Mouse (Mus musculus) B cell, adult 62 days (primary cell): ENCODE measurements around the gene Ttll3. TPM values are rescaled to one million over a fixed set of nuclear protein-coding genes. Genes with fewer than 3 reads are reported as not detected.

Experiments used
- total RNA-seq: library from RNA; stranded (reverse); gene quantifications from 4 replicates; pipeline ENCODE4 v1.2.4, GENCODE M21; 2023

Ttll3 gene
- 32.4 to 41.0 TPM (median 37.4 TPM) in 4 replicates for total RNA-seq

DNA sequence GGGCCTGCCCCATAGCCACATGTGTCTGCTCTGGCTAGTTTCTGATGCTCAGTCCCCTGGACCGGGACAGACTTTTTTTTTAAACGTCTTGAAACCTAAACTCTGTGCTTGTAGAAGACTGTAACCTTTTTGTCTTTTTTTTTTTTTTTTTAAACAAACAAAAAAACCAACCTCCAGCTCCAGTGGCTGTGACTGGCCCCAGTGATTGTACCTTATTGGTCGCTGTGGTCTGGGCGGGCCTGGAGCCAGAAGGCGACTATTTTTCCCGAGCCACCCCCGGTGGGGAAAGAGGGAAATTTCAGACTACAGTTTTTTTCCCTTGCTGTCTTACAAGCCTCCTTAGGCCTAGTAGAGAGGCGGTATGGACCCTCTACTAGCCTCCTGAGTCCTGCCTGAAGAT is at the start of gene Ttll3:
TSS of gene Ttll3 (plus strand) at position 301 of the 400 bp plus-strand sequence.

DNA sequence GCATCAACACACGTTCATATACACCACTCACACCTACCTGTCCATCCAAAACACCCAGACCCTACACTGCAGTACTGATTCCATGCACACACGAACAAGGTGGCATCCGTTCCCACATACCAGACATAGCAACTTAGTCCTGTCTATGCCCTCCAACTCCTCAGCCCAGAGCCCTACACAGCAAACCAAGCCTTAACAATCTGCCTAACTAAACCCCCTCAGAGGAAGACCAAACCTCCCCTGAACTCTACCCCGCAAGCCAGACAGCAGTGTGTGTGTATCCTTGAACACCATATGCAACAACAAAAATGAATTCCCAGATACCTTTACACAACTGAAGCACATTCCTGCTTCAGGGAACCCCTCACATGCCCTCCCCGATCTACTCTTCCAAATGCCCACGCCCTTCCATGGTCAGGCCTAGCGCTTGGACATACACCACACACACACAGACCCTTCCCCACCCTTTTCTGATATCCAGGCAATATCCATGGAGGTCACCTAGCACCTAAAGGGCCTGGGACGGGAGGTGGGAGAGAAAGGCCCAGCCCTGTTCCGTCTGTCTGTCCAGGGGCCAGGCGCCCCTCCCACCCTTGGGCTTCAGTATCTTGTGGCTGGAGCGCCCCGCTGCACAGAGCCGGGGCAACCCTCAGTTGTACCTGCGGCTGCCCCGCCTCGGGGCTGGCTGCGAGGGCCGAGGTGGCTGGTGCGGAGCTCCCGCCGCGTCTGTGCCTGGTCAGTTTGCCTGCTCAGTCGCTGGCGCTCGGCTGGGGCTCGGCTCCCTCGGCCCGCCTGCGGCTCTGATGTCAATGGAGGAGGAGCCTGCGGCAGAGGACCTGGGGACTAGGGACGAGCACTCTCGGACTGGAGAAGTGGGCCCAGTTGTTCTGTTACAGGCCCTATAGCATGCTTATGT is 45.6 kb upstream of the Ttll3 start, which contains the start of gene Camk1:
TSS of gene Camk1 (minus strand) at position 808 of the 916 bp plus-strand sequence.

DNA sequence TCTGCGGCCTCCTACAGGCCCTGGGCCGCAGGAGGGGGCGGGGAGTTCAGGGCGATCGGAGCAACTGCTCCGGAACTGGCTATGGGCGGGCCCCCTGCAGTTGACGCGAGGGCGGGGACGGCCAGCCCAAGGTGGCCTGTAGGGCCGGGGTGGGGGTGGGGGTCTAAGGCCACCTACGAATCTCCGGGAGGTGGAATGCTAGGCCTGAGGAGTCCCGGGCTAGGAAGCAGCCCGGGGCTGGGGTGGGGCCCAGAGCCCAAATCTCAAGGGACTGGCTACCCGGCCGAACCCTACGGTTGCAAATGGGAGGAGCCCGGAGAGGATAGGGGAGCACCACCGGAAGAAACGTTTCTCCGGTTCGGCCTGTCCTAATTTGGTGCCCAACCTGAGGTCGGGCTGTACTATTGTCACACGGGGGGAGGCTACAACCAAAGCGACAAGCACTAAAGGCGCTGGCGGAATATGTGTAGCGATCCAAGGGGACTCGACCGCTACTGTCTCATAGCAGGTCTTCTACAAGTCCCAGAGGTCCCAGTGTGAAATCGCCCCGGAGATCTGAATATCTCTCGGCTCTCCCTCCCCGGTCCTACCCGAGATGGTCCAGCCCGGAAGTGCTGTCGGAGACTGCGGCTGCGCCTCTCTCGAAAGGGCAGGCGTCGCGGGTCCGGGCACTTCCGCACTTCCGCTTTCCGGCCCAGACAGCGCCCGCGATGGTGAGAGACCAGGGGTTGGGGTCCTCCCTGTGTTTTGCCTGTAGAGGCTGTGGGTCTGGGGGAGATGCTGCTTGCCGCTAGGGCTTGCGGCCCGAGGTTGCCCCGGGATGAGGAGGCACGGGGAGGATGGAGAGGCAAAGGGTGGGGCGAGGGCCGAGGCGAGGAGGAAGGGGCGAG is 11.3 kb upstream of the Ttll3 start, which contains the start of the genes Tada3 and Arpc4:
TSS of gene Tada3 (minus strand) at position 388 of the 890 bp plus-strand sequence.
TSS of gene Arpc4 (plus strand) at position 620 of the 890 bp plus-strand sequence.

DNA sequence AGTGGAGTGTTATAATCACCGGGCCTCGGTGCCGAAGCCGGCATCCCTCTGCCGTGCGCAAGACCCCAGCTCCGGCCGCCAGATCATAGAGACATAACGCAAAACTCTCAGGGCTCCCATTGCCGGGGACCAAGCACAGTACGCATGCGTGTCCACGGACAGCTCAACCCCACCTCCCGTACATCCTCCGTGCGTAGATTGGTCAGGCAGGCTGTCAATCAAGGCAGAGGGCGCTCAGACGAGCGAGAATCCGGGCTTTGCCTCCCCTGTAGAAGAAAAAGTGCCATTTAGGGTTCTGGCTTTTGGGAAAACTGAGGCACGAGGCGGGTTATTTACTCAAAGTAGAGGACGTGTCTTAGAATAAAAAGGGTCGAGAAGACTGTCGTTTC is 30.1 kb downstream of the Ttll3 start, which contains the start of gene Rpusd3:
TSS of gene Rpusd3 (minus strand) at position 142 of the 389 bp plus-strand sequence.

DNA sequence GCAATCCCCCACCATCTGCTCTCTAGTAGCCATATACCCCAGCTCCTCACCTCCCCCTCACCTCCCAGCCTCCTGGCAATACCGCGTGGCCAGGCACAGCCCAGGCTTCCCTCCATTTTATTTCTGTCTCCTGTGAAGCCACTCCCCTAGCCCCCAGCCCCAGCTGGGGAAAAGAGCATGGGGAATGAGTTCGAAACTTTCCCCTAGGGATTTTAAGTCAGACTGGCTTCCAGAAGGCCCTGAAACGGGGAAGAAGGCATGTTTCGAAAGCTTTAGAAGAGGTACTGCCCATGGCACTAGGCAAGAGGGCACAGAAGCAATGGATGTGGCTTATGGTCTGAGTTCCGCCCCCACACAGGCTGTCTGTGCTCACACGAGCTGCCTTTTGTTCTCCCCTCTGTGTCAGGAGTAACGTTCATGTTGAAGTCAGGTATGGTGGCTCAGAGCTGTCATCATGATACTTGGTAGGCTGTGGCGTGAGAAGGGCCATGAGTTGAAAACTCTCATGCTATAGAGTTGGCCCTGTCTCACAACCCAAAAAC is 46.7 kb downstream of the Ttll3 start, which contains the start of gene Cidec:
TSS of gene Cidec (minus strand) at position 97 of the 542 bp plus-strand sequence.

DNA sequence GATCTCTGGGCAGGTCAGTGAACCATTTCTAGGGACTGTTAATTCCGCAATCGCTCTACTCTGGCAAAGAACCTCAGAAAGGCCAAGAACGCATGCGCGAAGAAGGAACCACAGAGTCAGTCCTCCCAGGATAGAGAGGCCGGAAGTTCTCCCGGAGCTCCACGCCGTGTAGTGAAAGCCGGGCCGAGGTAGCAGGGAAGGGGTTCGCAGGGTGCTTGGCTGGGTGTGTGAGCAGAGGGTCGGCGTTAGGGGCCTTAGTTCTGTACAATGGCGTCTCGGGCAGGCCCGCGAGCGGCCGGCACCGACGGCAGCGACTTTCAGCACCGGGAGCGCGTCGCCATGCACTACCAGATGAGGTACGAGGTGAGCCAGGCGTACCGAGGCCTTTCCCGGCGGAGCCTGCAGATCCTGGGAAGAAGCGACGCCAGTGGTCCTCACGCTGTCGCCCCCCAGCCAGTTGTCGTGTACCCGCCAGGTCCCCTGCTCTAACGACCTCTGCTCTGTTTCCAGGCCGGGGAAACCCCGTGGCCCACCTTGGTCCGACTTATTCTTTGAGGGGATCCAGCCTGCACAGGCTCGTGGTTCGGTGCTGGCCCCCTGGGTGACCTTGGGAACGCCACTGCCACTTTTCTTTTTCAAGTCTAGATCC is 53.5 kb downstream of the Ttll3 start, which contains the start of gene Jagn1:
TSS of gene Jagn1 (plus strand) at position 128 of the 649 bp plus-strand sequence.

DNA sequence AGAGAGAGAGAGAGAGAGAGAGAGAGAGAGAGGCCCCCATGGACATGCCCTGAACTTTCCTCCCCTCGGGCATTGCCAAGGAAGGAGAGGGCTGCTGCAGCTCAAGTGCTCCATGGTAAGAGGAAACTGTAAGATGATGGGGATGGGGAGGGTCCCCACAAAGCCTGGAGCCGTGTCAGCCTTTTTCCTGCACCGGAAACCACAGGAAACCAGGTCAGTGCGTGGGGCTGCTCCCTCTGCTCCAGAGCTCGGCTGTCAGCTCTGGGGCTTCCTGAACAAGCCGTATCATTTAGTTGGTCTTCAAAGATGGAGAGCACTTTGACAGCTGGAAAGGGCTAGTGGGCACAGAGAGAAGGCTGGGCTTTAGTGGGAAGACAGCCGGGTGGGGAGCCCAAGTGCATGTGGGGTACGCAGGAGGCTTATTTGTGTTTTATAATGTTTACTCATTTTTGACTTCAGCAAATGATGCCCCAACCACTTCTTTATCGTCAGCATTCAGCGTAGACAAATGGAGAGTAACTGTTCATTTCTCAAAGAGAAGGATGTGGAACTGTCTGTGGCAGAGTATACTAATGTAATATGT is 69.0 kb downstream of the Ttll3 start, which contains the start of gene Il17re:
TSS of gene Il17re (plus strand) at position 533 of the 583 bp plus-strand sequence.

Other genes with a start within 250 kb of the Ttll3 start
- 0.54 to 2.4 TPM (median 0.97 TPM) in 4 replicates for gene Lhfpl4, start 193.9 kb upstream of the Ttll3 start, total RNA-seq
- 50.6 to 67.4 TPM (median 55.5 TPM) in 4 replicates for gene Mtmr14, start 151.4 kb upstream of the Ttll3 start, total RNA-seq
- 1.5 to 3.2 TPM (median 2.4 TPM) in 4 replicates for gene Cpne9, start 107.0 kb upstream of the Ttll3 start, total RNA-seq
- 66.6 to 68.3 TPM (median 67.0 TPM) in 4 replicates for gene Brpf1, start 82.1 kb upstream of the Ttll3 start, total RNA-seq
- gene Ogg1, start 62.3 kb upstream of the Ttll3 start, total RNA-seq = 10.0 to 17.1 TPM (median 12.4 TPM) in 4 replicates
- gene Camk1, start 45.3 kb upstream of the Ttll3 start, total RNA-seq = 0.89 to 1.4 TPM (median 1.2 TPM) in 3 of 4 replicates, not detected in the other
- 26.6 to 32.6 TPM (median 28.8 TPM) in 4 replicates for gene Tada3, start 11.4 kb upstream of the Ttll3 start, total RNA-seq
- 243 to 268 TPM (median 249 TPM) in 4 replicates for gene Arpc4, start 11.1 kb upstream of the Ttll3 start, total RNA-seq
- 10.5 to 20.9 TPM (median 13.6 TPM) in 4 replicates for gene Rpusd3, start 30.1 kb downstream of the Ttll3 start, total RNA-seq
- not detected in 4 replicates for gene Cidec, start 46.5 kb downstream of the Ttll3 start, total RNA-seq
- 16.2 to 23.5 TPM (median 20.8 TPM) in 4 replicates for gene Jagn1, start 53.3 kb downstream of the Ttll3 start, total RNA-seq
- not detected in 4 replicates for gene Il17re, start 69.2 kb downstream of the Ttll3 start, total RNA-seq
- not detected in 4 replicates for gene Il17rc, start 82.2 kb downstream of the Ttll3 start, total RNA-seq
- gene Creld1, start 94.0 kb downstream of the Ttll3 start, total RNA-seq = 15.5 to 21.0 TPM (median 16.6 TPM) in 4 replicates
- 0.33 to 0.53 TPM (median 0.41 TPM) in 4 replicates for gene Prrt3, start 112.7 kb downstream of the Ttll3 start, total RNA-seq
- 78.1 to 83.8 TPM (median 81.8 TPM) in 4 replicates for gene Emc3, start 142.4 kb downstream of the Ttll3 start, total RNA-seq
- gene Fancd2, start 142.4 kb downstream of the Ttll3 start, total RNA-seq = 1.5 to 3.8 TPM (median 2.6 TPM) in 4 replicates
- not detected in 4 replicates for gene Fancd2os, start 211.5 kb downstream of the Ttll3 start, total RNA-seq
- gene Brk1, start 215.5 kb downstream of the Ttll3 start, total RNA-seq = 109 to 116 TPM (median 111 TPM) in 4 replicates
- 26.1 to 34.3 TPM (median 32.7 TPM) in 4 replicates for gene Vhl, start 234.7 kb downstream of the Ttll3 start, total RNA-seq
- gene Irak2, start 249.2 kb downstream of the Ttll3 start, total RNA-seq = 159 to 180 TPM (median 169 TPM) in 4 replicates